Mouse (Mus musculus): ENCODE results near the gene Isoc2b. TPM values are rescaled to one million over a fixed set of nuclear protein-coding genes. Genes with fewer than 3 reads are reported as not detected.
A peak's percentile ranks its signal among the peaks of the same experiment; 100 is the strongest.
"Not testable (repeated sequence)": the region's sequence is repeated elsewhere in the genome, so short reads cannot be mapped to it uniquely, and the experiment has no call there.

Gene Isoc2b
- polyA plus RNA-seq, 1 experiment from 2014 or later, result 3.3 TPM

GRCm38 (mm10) chr7:4835631-4836327, 34.3 kb downstream of the Isoc2b start:
- Histone ChIP-seq H3K9ac (ENCODE audit: low read length) (peak overlapping the region; percentile 76), H3K9me3 (replicated peaks; ENCODE audit: control insufficient read depth, low read length) (no peaks in the 10 kb centered on the region), H3K27me3 (replicated peaks; ENCODE audit: control insufficient read depth, insufficient read depth, low read length) (no peaks in the 10 kb centered on the region), H3K4me2 (ENCODE audit: low read length) (peak overlapping the region; percentile 90), H3K4me3 (ENCODE audit: low read depth, low read length) (peak overlapping the region; percentile 52), H3K27ac (ENCODE audit: low read depth, low read length) (peak overlapping the region; percentile 70; the same call in 1 of the 2 replicates), H3K36me3 (ENCODE audit: control insufficient read depth, insufficient read depth, low read length) (no peaks in the 10 kb centered on the region), H3K4me1 (ENCODE audit: control insufficient read depth, insufficient read depth, low read length) (peaks cover 4% of the 10 kb centered on the region)
- peak; percentile 60 for ATAC-seq
- DNase-seq (ENCODE audit: low spot score), result no peak
- 4% methylated on average over 33 of the region's 34 CpGs for WGBS

GRCm38 (mm10) chr7:4830476-4830875, 39.6 kb downstream of the Isoc2b start:
- H3K27me3 ChIP-seq (replicated peaks; ENCODE audit: control insufficient read depth, insufficient read depth, low read length), result no peaks in the 10 kb centered on the region
- no peak overlapping the region for H3K4me3 ChIP-seq (ENCODE audit: low read depth, low read length)
- peaks cover 10% of the 10 kb centered on the region for H3K36me3 ChIP-seq (ENCODE audit: control insufficient read depth, insufficient read depth, low read length)
- no peaks in the 10 kb centered on the region for H3K4me1 ChIP-seq (ENCODE audit: control insufficient read depth, insufficient read depth, low read length)
- DNase-seq (ENCODE audit: low spot score) (no peak), ATAC-seq (no peak)
- H3K9me3 ChIP-seq (replicated peaks; ENCODE audit: control insufficient read depth, low read length), result no peaks in the 10 kb centered on the region
- no peak overlapping the region for H3K4me2 ChIP-seq (ENCODE audit: low read length)
- no peak overlapping the region for H3K9ac ChIP-seq (ENCODE audit: low read length)
- no peak overlapping the region for H3K27ac ChIP-seq (ENCODE audit: low read depth, low read length)
- WGBS, result 9% methylated on average over 12 of the region's 12 CpGs

DNA sequence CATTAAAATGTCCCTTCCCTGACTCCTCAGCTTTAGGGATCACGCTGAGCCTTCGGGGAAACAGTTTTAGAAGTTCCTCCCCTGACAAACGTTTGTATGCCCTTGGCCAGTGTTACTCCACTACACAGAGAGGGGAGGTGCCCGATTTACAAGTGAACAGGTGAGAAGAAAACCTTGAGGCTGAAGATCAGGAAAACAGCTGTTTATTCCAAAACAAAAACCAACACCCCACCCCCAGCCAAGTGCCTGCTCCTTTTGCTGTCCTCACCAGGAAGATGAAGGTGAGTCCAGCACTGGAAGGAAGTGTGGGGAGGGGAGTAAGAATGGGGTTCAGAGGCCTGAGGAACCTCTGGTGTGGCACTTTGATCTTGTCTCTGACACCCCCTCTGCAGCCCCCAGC, 44.7 kb downstream of the Isoc2b start:
- Histone ChIP-seq H3K27ac (ENCODE audit: low read depth, low read length) (no peak overlapping the region), H3K9ac (ENCODE audit: low read length) (no peak overlapping the region), H3K36me3 (ENCODE audit: control insufficient read depth, insufficient read depth, low read length) (peaks cover 10% of the 10 kb centered on the region), H3K4me1 (ENCODE audit: control insufficient read depth, insufficient read depth, low read length) (no peaks in the 10 kb centered on the region), H3K9me3 (replicated peaks; ENCODE audit: control insufficient read depth, low read length) (no peaks in the 10 kb centered on the region), H3K4me2 (ENCODE audit: low read length) (no peak overlapping the region), H3K4me3 (ENCODE audit: low read depth, low read length) (no peak overlapping the region), H3K27me3 (replicated peaks; ENCODE audit: control insufficient read depth, insufficient read depth, low read length) (no peaks in the 10 kb centered on the region)
- ATAC-seq (no peak), DNase-seq (ENCODE audit: low spot score) (no peak)
- 58% methylated on average over 4 of the region's 4 CpGs for WGBS

DNA sequence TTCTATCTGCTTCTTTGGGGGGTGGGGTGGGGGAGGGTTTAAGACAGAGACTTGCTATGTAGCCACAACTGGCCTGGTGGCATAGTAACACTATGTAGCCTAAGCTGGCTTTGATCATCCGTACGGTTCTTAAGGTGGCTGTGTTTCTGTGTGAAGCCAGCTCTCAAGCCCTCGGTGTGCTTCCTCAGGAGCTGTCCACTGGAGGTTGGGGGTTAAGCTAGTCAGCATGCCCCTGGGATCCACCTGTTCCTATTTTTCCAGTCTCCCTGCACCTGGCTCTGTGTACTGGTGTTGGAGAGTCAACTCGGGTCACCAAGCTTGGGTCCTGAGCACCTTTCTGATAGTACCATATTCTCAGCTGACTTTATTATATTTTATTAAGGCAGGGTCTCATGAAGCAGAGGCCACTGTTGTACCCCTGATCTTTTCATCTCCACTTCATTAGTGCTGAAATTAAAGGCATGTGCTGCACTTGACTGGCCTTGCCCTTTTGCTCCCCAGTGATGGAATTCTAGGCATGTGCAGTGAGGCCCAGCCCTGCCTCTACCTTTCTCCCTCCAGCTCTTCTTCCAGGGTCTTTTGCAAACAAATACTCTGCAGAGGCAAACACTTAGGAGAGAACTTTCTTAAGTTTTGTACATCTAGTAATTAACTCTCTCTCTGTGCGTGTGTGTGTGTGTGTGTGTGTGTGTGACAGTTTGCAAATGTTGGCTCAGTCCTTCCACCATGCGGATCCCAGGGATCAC, 47.7 kb downstream of the Isoc2b start:
- H3K4me3 ChIP-seq (ENCODE audit: low read depth, low read length), result no peak overlapping the region
- no peaks in the 10 kb centered on the region for H3K4me1 ChIP-seq (ENCODE audit: control insufficient read depth, insufficient read depth, low read length)
- H3K27ac ChIP-seq (ENCODE audit: low read depth, low read length), result no peak overlapping the region
- no peaks in the 10 kb centered on the region for H3K27me3 ChIP-seq (replicated peaks; ENCODE audit: control insufficient read depth, insufficient read depth, low read length)
- 71% methylated on average over 6 of the region's 6 CpGs for WGBS
- no peaks in the 10 kb centered on the region for H3K9me3 ChIP-seq (replicated peaks; ENCODE audit: control insufficient read depth, low read length)
- ATAC-seq (no peak), DNase-seq (ENCODE audit: low spot score) (no peak)
- H3K9ac ChIP-seq (ENCODE audit: low read length), result no peak overlapping the region
- H3K4me2 ChIP-seq (ENCODE audit: low read length), result no peak overlapping the region
- H3K36me3 ChIP-seq (ENCODE audit: control insufficient read depth, insufficient read depth, low read length), result no peaks in the 10 kb centered on the region

- Histone ChIP-seq H3K4me3 (ENCODE audit: low read depth, low read length) (no peak overlapping the region), H3K27me3 (replicated peaks; ENCODE audit: control insufficient read depth, insufficient read depth, low read length) (no peaks in the 10 kb centered on the region), H3K27ac (ENCODE audit: low read depth, low read length) (no peak overlapping the region), H3K9me3 (replicated peaks; ENCODE audit: control insufficient read depth, low read length) (no peaks in the 10 kb centered on the region), H3K4me2 (ENCODE audit: low read length) (no peak overlapping the region), H3K36me3 (ENCODE audit: control insufficient read depth, insufficient read depth, low read length) (no peaks in the 10 kb centered on the region), H3K4me1 (ENCODE audit: control insufficient read depth, insufficient read depth, low read length) (no peaks in the 10 kb centered on the region), H3K9ac (ENCODE audit: low read length) (no peak overlapping the region)
- 77% methylated on average over 4 of the region's 4 CpGs for WGBS
- ATAC-seq (no peak), DNase-seq (ENCODE audit: low spot score) (no peak)
These were observed 48.4 kb downstream of the Isoc2b start for GRCm38 (mm10) chr7:4821690-4822089.

- H3K4me2 ChIP-seq (ENCODE audit: low read length); DNase-seq (ENCODE audit: low spot score): not testable (repeated sequence)
- WGBS, result 92% methylated on average over 7 of the region's 7 CpGs
These were observed 49.1 kb downstream of the Isoc2b start for GRCm38 (mm10) chr7:4820925-4821324.

DNA sequence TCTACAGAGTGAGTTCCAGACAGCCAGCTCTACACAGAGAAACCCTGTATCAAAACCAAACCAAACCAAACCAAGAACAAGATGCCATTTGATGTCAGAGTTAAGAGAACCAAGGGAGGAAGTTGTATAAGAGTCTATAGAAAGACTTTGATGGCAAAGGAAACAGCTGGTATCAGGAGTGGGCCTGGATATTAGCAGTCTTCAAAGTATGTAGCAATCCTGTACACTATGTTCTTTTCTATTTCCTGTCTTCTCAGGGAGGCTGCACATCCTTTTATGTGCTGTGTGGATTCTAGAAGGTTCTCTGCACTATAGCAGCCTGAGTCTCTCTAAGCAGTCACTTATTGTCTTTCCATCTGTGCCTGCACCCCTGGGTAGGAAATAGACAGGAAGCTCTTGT, 53.5 kb downstream of the Isoc2b start:
- peaks cover 4% of the 10 kb centered on the region; the same call in 1 of the 2 replicates for H3K4me1 ChIP-seq (ENCODE audit: control insufficient read depth, insufficient read depth, low read length)
- ATAC-seq (no peak), DNase-seq (ENCODE audit: low spot score) (no peak)
- no peak overlapping the region for H3K27ac ChIP-seq (ENCODE audit: low read depth, low read length)
- no peaks in the 10 kb centered on the region for H3K9me3 ChIP-seq (replicated peaks; ENCODE audit: control insufficient read depth, low read length)
- no peak overlapping the region for H3K9ac ChIP-seq (ENCODE audit: low read length)
- no peaks in the 10 kb centered on the region for H3K36me3 ChIP-seq (ENCODE audit: control insufficient read depth, insufficient read depth, low read length)
- H3K27me3 ChIP-seq (replicated peaks; ENCODE audit: control insufficient read depth, insufficient read depth, low read length), result no peaks in the 10 kb centered on the region
- no peak overlapping the region for H3K4me2 ChIP-seq (ENCODE audit: low read length)
- no peak overlapping the region for H3K4me3 ChIP-seq (ENCODE audit: low read depth, low read length)

More at GRCm38 (mm10) chr7:4820925-4821324, 49.1 kb downstream of the Isoc2b start:
- not testable (repeated sequence) for H3K4me1 ChIP-seq (ENCODE audit: control insufficient read depth, insufficient read depth, low read length); H3K27me3 ChIP-seq (replicated peaks; ENCODE audit: control insufficient read depth, insufficient read depth, low read length); H3K9me3 ChIP-seq (replicated peaks; ENCODE audit: control insufficient read depth, low read length); H3K9ac ChIP-seq (ENCODE audit: low read length); ATAC-seq; H3K4me3 ChIP-seq (ENCODE audit: low read depth, low read length); H3K36me3 ChIP-seq (ENCODE audit: control insufficient read depth, insufficient read depth, low read length); H3K27ac ChIP-seq (ENCODE audit: low read depth, low read length)

GRCm38 (mm10) chr7:4813105-4813791, 56.8 kb downstream of the Isoc2b start:
- no peak for DNase-seq (ENCODE audit: low spot score)
- ATAC-seq, result no peak
- no peaks in the 10 kb centered on the region for H3K27me3 ChIP-seq (replicated peaks; ENCODE audit: control insufficient read depth, insufficient read depth, low read length)
- peak overlapping the region; percentile 76 for H3K4me2 ChIP-seq (ENCODE audit: low read length)
- H3K4me3 ChIP-seq (ENCODE audit: low read depth, low read length), result peak overlapping the region; percentile 97
- no peaks in the 10 kb centered on the region for H3K9me3 ChIP-seq (replicated peaks; ENCODE audit: control insufficient read depth, low read length)
- H3K27ac ChIP-seq (ENCODE audit: low read depth, low read length), result peak overlapping the region; percentile 93; the same call in 1 of the 2 replicates
- WGBS, result 27% methylated on average over 8 of the region's 8 CpGs
- H3K9ac ChIP-seq (ENCODE audit: low read length), result peak overlapping the region; percentile 40
- H3K4me1 ChIP-seq (ENCODE audit: control insufficient read depth, insufficient read depth, low read length), result peaks cover 20% of the 10 kb centered on the region
- peaks cover 23% of the 10 kb centered on the region for H3K36me3 ChIP-seq (ENCODE audit: control insufficient read depth, insufficient read depth, low read length)

Measured in forebrain, embryonic 14.5 days (tissue).